Mouse (Mus musculus) intestine, embryonic 16.5 days (tissue): Measurements from ENCODE around the gene Pnpla7. TPM values are rescaled to one million over a fixed set of nuclear protein-coding genes. Genes with fewer than 3 reads are reported as not detected.
A peak's percentile ranks its signal among the peaks of the same experiment; 100 is the strongest.

Experiments used
- ATAC-seq: fragments of 200-750 bp; cut with Nextera tagmentation; 2 replicates; pipeline ENCODE4 v1.8.0; 2017; ENCODE audit warnings: moderate TSS enrichment, moderate library complexity
- H3K27ac ChIP-seq: fragments of 300-500 bp; sonication (generic); 2 replicates; pipeline ENCODE4 v1.5.1; 2014; ENCODE audit warnings: mild to moderate bottlenecking, low read length
- H3K27me3 ChIP-seq: fragments of 300-500 bp; sonication (generic); replicated peaks from 2 replicates; pipeline ENCODE4 v1.6.1; 2014; ENCODE audit warnings: low read length, control low read depth, mixed read lengths; ENCODE audit not compliant: control insufficient read depth, insufficient read depth
- H3K36me3 ChIP-seq: fragments of 300-500 bp; sonication (generic); 2 replicates; pipeline ENCODE4 v1.6.1; 2014; ENCODE audit warnings: low read length, control low read depth; ENCODE audit not compliant: control insufficient read depth, insufficient read depth
- H3K4me1 ChIP-seq: fragments of 300-500 bp; sonication (generic); 2 replicates; pipeline ENCODE4 v1.6.1; 2014; ENCODE audit warnings: low read length, control low read depth, mixed read lengths; ENCODE audit not compliant: control insufficient read depth, insufficient read depth
- H3K4me2 ChIP-seq: fragments of 300-500 bp; sonication (generic); 2 replicates; pipeline ENCODE4 v1.6.1; 2014; ENCODE audit warnings: low read depth, low read length, control low read depth
- H3K4me3 ChIP-seq: fragments of 300-500 bp; sonication (generic); 2 replicates; pipeline ENCODE4 v1.5.1; 2014; ENCODE audit warnings: mild to moderate bottlenecking, low read length
- H3K9ac ChIP-seq: fragments of 300-500 bp; sonication (generic); 2 replicates; pipeline ENCODE4 v1.6.1; 2014; ENCODE audit warnings: low read depth, low read length
- H3K9me3 ChIP-seq: fragments of 300-500 bp; sonication (generic); 2 replicates; pipeline ENCODE4 v1.6.1; 2016; ENCODE audit warnings: low read length, control low read depth; ENCODE audit not compliant: control insufficient read depth
- WGBS: fragments of 180-500 bp; shearing (Covaris S2); extraction: QIAGEN DNeasy Blood & Tissue Kit; methylation state at CpG from one replicate; pipeline ENCODE4 v1.1.7; 2014; 5-methylcytosine and 5-hydroxymethylcytosine counted together
- polyA plus RNA-seq: library from polyadenylated mRNA; unstranded; fragments of >200 nt; fragmentation: Nextera tagmentation; extraction: Ambion mirVana; gene quantifications from 2 replicates; pipeline ENCODE4 v1.2.1, GENCODE M21; 2015

The Pnpla7 gene
- polyA plus RNA-seq, 1 experiment from 2014 or later: 9.2 TPM

DNA sequence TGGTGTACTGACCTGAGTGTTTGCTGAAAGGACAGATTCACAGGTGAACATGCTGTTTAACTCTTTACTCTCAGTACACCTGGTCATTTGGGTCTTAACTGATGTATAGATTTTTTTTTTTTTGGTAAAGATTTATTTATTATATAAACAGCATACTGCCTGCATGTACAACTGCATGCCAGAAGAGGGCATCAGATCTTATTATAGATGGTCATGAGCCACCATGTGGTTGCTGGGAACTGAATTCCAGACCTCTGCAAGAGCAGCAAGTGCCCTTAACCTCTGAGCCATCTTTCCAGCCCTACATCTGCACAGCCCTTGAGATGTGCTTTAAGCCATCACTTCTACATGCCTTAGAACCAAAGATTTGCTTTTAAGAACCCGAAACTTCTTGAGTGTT is 46.8 kb downstream of the Pnpla7 start:
- no peaks in the 10 kb centered on the region for H3K27me3 ChIP-seq
- H3K27ac ChIP-seq: no peak overlapping the region
- H3K36me3 ChIP-seq: no peaks in the 10 kb centered on the region
- H3K4me3 ChIP-seq: no peak overlapping the region
- H3K4me2 ChIP-seq: no peak overlapping the region
- 97% methylated on average over 1 of the region's 1 CpGs for WGBS
- H3K9ac ChIP-seq: no peak overlapping the region
- no peak for ATAC-seq
- H3K9me3 ChIP-seq: no peaks in the 10 kb centered on the region
- H3K4me1 ChIP-seq: no peaks in the 10 kb centered on the region

GRCm38 (mm10) chr2:25025109-25025508 is 49.3 kb downstream of the Pnpla7 start:
- Histone ChIP-seq H3K4me1 (no peaks in the 10 kb centered on the region), H3K36me3 (no peaks in the 10 kb centered on the region), H3K27ac (no peak overlapping the region), H3K27me3 (no peaks in the 10 kb centered on the region), H3K9ac (no peak overlapping the region), H3K4me3 (no peak overlapping the region), H3K9me3 (no peaks in the 10 kb centered on the region), H3K4me2 (no peak overlapping the region)
- 86% methylated on average over 1 of the region's 1 CpGs for WGBS
- no peak for ATAC-seq

DNA sequence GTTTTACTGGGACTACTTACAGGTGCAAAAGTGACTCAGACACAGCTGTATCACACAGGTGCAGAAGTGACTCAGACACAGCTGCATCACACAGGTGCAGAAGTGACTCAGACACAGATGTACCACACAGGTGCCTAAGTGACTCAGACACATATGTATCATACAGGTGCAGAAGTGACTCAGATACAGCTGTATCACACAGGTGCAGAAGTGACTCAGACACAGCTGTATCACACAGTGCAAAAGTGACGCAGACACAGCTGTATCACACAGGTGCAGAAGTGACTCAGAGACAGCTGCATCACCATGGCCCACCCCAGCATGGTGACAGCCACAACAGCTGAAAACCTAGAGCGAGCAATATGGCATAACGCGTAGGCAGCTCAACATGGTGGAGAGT is 59.2 kb downstream of the Pnpla7 start:
- Histone ChIP-seq H3K4me1 (no peaks in the 10 kb centered on the region), H3K4me2 (no peak overlapping the region), H3K9ac (no peak overlapping the region), H3K27ac (no peak overlapping the region), H3K27me3 (no peaks in the 10 kb centered on the region), H3K36me3 (no peaks in the 10 kb centered on the region), H3K4me3 (no peak overlapping the region), H3K9me3 (no peaks in the 10 kb centered on the region)
- no peak for ATAC-seq
- 95% methylated on average over 4 of the region's 4 CpGs for WGBS

GRCm38 (mm10) chr2:25040089-25040488 is 64.3 kb downstream of the Pnpla7 start:
- Histone ChIP-seq H3K27ac (no peak overlapping the region), H3K4me2 (no peak overlapping the region), H3K4me1 (no peaks in the 10 kb centered on the region), H3K9ac (no peak overlapping the region), H3K4me3 (no peak overlapping the region), H3K36me3 (no peaks in the 10 kb centered on the region), H3K27me3 (no peaks in the 10 kb centered on the region), H3K9me3 (no peaks in the 10 kb centered on the region)
- 78% methylated on average over 5 of the region's 5 CpGs for WGBS
- ATAC-seq: no peak

DNA sequence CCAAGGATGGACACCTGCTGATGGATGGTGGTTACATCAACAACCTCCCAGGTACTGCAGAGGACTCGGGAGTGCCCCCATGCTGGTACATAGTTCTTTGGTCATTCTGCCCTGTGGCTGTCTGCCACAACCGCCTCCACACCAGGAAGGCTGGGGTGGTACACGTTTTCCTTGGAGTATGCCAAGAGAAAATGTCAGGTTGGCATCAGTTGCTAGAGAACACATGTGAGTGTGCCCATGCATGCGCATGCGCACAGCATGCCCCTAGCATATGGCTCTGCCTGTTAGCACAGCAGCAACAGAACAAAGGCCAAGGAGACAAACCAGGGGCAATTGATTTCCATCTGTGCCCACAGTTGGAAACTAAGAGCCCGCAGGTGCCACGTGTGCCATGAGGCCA is 75.1 kb downstream of the Pnpla7 start:
- H3K4me1 ChIP-seq: peaks cover 10% of the 10 kb centered on the region
- H3K27ac ChIP-seq: no peak overlapping the region
- H3K36me3 ChIP-seq: no peaks in the 10 kb centered on the region
- no peak for ATAC-seq
- no peaks in the 10 kb centered on the region for H3K9me3 ChIP-seq
- no peak overlapping the region for H3K4me3 ChIP-seq
- H3K4me2 ChIP-seq: no peak overlapping the region
- no peak overlapping the region for H3K9ac ChIP-seq
- no peaks in the 10 kb centered on the region for H3K27me3 ChIP-seq
- WGBS: 84% methylated on average over 7 of the region's 7 CpGs

GRCm38 (mm10) chr2:25051450-25051849 is 75.6 kb downstream of the Pnpla7 start:
- 86% methylated on average over 8 of the region's 8 CpGs for WGBS
- ATAC-seq: no peak
- no peak overlapping the region for H3K9ac ChIP-seq

GRCm38 (mm10) chr2:25053101-25053500 is 77.3 kb downstream of the Pnpla7 start:
- no peak for ATAC-seq
- WGBS: 90% methylated on average over 6 of the region's 6 CpGs
- H3K27ac ChIP-seq: no peak overlapping the region

More at GRCm38 (mm10) chr2:25051450-25051849, 75.6 kb downstream of the Pnpla7 start:
- Histone ChIP-seq H3K27ac (no peak overlapping the region), H3K9me3 (no peaks in the 10 kb centered on the region), H3K4me1 (peaks cover 10% of the 10 kb centered on the region), H3K27me3 (no peaks in the 10 kb centered on the region), H3K36me3 (no peaks in the 10 kb centered on the region), H3K4me2 (no peak overlapping the region), H3K4me3 (no peak overlapping the region)

DNA sequence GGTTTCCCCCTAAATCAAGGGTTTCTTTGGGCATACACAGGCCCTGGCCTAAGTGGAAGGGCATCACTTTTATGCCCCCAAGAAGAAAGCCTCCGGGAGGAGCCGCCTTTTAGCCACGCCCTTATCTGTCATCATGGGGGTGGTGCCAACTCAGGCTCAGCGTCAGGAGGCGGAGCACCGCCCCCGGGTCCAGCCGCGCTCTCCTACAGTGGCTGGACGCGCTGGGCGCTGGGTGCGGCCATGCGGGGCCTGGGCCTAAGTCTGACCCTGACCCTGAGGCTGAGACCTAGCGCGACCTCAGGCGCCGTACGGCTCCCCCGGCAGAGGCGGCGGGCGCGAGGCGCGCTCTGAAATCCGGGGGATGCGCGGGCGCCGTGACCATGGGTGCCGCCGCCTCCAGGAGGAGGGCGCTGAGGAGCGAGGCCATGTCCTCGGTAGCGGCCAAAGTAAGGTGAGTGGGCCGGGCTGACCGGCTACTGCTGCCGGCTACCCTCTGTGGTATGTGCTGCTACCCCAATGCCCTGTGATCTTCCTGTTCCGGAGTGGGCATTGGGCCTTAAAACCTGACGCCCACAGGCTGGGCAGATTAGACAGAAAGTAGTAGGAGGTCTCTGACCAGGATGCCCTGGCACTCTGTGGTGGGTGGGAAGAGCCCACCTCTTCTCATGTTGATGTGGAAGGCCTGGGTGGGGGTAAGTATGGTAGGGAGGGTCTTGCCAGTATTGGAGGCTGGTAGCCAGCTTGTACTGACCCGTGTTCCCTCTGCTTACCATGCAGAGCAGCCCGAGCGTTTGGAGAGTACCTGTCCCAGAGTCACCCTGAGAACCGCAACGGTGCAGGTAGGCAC is 78.6 kb downstream of the Pnpla7 start, which contains the start of gene Nsmf:
TSS of gene Nsmf (plus strand) at position 135 of the 847 bp plus-strand sequence.
- Histone ChIP-seq H3K4me2 (peak within 1 kb of the TSS; percentile 83), H3K27ac (0 out of 2 replicates have a peak within 1 kb of the TSS, but pooled peaks have one; percentile 28), H3K27me3 (no peaks in the 10 kb centered on the region), H3K9me3 (no peaks in the 10 kb centered on the region), H3K36me3 (no peaks in the 10 kb centered on the region), H3K4me1 (peaks cover 10% of the 10 kb centered on the region), H3K9ac (peak within 1 kb of the TSS; percentile 91), H3K4me3 (peak within 1 kb of the TSS; percentile 92)
- whole genome bisulfite sequencing: 6% methylated on average over 47 of the region's 47 CpGs
- peak; percentile 94 for ATAC-seq

More at GRCm38 (mm10) chr2:25053101-25053500, 77.3 kb downstream of the Pnpla7 start:
- Histone ChIP-seq H3K36me3 (no peaks in the 10 kb centered on the region), H3K9me3 (no peaks in the 10 kb centered on the region), H3K4me1 (peaks cover 10% of the 10 kb centered on the region), H3K9ac (no peak overlapping the region), H3K4me3 (no peak overlapping the region), H3K27me3 (no peaks in the 10 kb centered on the region), H3K4me2 (no peak overlapping the region)

- H3K9me3 ChIP-seq: no peaks in the 10 kb centered on the region
- H3K27me3 ChIP-seq: no peaks in the 10 kb centered on the region
- H3K27ac ChIP-seq: no peak overlapping the region
- no peaks in the 10 kb centered on the region for H3K36me3 ChIP-seq
- H3K4me2 ChIP-seq: peak overlapping the region; percentile 83
- peaks cover 10% of the 10 kb centered on the region for H3K4me1 ChIP-seq
- H3K4me3 ChIP-seq: peak overlapping the region; percentile 92
- H3K9ac ChIP-seq: peak overlapping the region; percentile 91
- ATAC-seq: 0 out of 2 replicates have a peak, but pooled peaks have one; percentile 19
- WGBS: 57% methylated on average over 2 of the region's 2 CpGs
These were observed 79.2 kb downstream of the Pnpla7 start for GRCm38 (mm10) chr2:25055068-25055405.
